Mouse (Mus musculus) brain, embryonic 14.5 days (tissue): ENCODE measurements around the gene Alox5ap. TPM values are rescaled to one million over a fixed set of nuclear protein-coding genes. Genes with fewer than 3 reads are reported as not detected.

Experiments used
- DNase-seq: peaks from one replicate; pipeline ENCODE4 v3.0.0-alpha.2; 2011; ENCODE audit warnings: low read depth
- CTCF ChIP-seq: fragments of 200-500 bp; IDR thresholded peaks from 2 replicates; pipeline ENCODE4 v1.5.1; 2012; ENCODE audit warnings: inconsistent platforms, mild to moderate bottlenecking, moderate library complexity, borderline replicate concordance; ENCODE audit not compliant: insufficient read depth, insufficient read length; ENCODE audit errors: extremely low read depth
- POLR2A ChIP-seq: fragments of 200-500 bp; IDR thresholded peaks from 2 replicates; pipeline ENCODE4 v1.6.1; 2012; ENCODE audit warnings: mild to moderate bottlenecking, inconsistent platforms, borderline replicate concordance; ENCODE audit not compliant: poor library complexity, insufficient read depth, insufficient read length, severe bottlenecking; ENCODE audit errors: extremely low read depth
- polyA plus RNA-seq: library from polyadenylated mRNA; depleted of rRNA; stranded (reverse); fragments of >200 nt; gene quantifications from 2 replicates; pipeline ENCODE4 v1.2.3, GENCODE M21; 2012

Gene Alox5ap
- polyA plus RNA-seq, 1 experiment = 11.4 TPM

DNA sequence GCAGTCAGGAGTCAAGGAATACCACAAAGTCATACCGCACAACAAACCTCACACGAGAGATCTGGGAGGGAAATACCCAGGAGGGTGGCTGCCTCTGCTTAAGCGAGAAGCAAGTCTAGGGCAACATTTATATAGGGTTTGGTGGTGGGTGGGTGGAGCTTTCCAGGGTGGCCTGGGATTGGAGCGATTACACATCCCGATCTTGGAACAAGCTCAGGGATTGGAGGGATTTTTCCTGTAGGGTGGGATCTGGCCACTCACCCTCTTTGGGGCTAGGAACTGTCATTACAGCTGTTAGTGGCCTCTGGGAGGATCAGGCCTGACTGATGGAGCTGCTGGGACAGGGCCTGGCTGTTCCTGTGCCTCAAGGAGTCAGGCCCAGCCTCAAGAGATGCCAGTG, 26.7 kb downstream of the Alox5ap start:
- TF ChIP-seq CTCF (no peak), POLR2A (no peak)
- no peak for DNase-seq

DNA sequence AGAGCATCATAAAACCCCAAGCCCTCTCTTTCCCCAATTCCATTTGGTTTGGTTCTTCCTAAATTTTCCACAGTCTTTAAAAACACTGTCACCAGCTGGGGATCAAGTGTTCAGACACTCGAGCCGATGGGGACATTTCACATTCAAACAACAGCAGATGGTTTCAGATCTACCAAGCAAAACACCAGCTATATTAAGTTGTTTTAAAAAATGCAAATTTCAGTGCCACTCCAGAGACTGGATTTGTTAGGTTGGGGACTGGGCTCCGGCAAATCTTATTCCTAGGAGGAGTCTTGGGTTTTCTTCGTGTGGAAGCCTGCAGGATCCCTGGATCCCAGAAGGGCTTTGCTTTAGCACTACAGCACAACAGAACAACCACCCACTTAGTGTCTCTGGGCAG, 28.5 kb downstream of the Alox5ap start:
- no peak for TF ChIP-seq CTCF
- TF ChIP-seq POLR2A = no peak
- peak; percentile 61 for DNase-seq

DNA sequence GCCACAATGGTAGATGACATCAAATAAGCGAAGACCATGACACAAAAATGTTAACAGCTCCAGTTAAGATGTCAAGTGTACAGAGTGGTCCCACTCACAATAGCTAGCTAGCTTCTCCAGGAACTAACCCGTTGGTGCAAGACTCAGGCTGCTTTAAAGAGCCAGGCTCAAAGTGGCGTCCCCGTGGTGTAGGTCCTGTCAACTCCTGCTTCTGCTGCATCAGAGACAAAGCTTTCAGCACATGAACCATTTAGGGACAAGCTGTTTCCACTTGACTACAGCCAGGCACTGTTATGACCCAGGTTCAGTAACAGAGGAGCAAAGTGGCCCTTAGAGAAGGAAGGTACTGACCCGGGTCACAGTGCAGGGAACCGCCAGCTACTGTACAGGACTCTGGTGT, 32.2 kb downstream of the Alox5ap start:
- DNase-seq = no peak
- no peak for TF ChIP-seq POLR2A
- TF ChIP-seq CTCF = no peak

DNA sequence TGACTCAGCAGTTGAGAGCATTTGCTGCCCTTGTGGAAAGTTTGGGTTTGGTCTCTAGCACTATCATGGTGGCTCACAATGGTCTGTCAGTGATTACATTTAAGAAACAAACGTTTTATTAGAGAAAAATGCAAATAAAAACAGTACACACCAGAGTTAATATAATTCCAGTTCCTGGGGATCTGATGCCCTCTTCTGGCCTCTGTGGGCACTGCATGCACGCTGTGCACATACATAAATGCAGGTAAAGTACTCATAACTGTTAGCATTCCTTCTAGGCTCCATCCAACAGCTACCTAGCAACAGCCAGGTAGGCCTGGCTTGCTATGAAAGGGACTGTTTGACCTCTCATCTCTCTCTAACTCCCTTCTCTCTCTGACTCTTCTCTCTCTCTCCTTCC, 32.9 kb downstream of the Alox5ap start:
- TF ChIP-seq POLR2A (no peak), CTCF (no peak)
- no peak for DNase-seq

DNA sequence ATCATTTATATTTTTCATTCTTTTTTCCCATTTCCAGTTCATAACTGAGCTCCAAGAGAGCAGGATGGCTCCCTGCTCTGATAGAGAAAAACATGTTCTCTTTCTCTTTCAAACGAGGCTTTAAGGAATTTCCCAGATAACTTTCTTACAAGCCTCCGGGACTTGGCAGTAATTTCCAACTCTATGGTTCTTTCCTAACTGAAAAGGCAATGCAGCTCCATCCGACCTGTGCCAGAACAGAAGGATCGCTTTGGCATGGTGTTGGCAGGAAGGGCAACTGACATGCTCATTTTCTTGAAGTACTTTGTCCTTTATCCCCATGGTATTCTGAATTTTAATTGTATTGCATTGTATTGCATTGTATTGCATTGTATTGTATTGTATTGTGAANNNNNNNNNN, 33.7 kb downstream of the Alox5ap start:
- DNase-seq = no peak
- TF ChIP-seq POLR2A = no peak
- no peak for TF ChIP-seq CTCF

DNA sequence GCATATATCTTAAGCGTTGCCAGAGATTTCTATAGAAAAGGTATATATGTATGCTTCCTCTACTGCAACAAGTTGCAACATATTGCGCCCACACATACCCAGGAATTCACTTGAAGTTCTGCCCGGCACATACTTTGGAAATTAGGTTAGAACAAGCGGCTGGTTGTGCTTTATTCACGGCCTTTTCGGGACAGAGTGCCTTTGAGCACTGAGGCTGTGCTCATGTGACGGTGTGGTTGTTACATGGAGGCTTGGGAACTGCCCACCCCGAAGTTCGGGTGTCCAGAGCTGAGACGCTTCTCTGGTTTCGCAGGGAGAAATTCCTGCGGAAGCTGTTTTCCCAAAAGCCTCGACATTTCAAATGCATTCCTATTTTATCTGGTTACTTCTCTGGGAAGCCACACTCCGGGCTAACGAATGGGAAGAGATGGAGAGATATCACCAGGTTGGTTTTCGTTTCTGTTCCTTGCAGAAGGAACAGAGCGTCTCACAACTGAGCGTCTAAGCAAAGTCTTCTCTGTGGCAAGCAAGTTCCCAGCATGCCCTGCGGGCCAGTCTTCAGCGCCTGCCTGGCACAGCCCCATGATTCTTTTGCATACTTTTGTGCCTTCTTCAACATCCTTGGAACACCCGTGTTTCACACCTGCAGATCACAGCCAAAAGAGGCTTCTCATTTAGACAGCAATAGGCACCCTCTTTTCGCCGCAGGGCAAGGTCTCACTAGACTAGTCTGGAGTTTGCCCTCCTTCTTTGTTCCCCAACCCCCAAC, 48.5 kb downstream of the Alox5ap start:
- no peak for DNase-seq
- TF ChIP-seq POLR2A (no peak), CTCF (no peak)

DNA sequence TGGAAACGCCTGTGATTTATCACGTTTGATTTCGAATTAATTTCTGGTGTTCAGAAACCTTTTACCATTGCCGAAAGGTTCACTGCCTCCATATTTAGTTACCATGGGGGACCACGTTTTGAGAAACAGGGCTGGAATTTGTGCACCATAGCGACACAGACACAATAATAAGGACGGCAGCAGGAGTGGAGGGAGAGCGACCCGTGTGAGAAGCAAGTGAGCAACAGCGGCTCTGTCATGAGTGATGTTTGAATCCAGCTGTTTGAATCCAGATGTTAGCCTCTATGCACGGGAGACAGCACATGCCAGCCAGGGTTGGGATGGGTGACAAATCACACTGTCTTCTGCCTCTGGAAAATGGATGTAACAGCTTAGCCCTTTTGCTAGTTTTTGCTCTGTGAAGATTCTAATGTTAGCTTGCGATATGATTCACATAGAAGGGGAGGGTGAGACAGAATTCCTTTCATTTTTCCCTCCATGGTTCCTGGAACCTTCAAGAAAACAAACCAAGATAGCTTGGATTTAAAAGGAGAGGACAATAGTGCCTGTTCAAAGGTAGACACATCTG, 50.0 kb downstream of the Alox5ap start:
- DNase-seq = no peak
- TF ChIP-seq POLR2A (no peak), CTCF (no peak)

DNA sequence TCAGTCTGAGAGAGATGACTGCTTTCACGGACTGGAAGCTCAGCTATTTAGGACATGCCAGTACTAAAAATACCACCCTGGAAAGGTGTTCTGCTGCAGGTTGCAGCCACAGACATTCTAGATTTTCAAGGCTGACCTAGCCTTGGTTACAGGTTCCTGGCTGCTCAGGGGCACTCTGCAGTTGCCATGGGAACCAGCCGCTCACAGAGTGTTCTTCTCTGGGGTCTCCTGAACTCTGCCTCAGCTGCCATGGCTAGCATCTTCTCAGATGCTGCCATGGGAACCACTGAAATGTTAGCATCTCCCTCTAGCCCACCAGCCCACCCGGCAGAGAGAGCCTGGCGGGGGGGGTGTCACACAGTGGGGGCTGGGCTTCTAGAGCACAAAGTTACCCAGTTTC, 52.4 kb downstream of the Alox5ap start:
- peak; percentile 76 for DNase-seq
- no peak for TF ChIP-seq CTCF
- TF ChIP-seq POLR2A = no peak

DNA sequence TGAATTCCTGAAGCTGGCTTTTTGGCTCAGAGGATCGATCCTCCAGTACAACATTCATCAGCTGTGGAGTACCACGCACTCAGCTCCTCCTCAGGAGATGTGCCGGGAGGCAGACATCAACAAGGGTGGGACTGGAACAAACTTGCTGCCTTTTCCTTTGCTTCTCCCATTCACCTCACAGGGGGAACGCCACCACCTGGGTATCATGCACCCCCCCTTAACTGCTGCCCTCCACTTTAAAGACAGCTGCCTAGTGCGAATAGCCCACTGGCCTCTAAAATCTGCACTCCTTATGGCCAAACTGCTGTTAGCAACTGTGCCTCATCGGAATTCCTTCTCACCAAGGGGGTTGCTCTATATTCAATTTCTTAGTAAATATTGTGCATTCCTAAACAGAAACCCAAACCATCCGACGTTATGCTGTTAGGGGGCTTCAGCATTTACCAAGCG, 55.3 kb downstream of the Alox5ap start:
- no peak for DNase-seq
- no peak for TF ChIP-seq CTCF
- no peak for TF ChIP-seq POLR2A

DNA sequence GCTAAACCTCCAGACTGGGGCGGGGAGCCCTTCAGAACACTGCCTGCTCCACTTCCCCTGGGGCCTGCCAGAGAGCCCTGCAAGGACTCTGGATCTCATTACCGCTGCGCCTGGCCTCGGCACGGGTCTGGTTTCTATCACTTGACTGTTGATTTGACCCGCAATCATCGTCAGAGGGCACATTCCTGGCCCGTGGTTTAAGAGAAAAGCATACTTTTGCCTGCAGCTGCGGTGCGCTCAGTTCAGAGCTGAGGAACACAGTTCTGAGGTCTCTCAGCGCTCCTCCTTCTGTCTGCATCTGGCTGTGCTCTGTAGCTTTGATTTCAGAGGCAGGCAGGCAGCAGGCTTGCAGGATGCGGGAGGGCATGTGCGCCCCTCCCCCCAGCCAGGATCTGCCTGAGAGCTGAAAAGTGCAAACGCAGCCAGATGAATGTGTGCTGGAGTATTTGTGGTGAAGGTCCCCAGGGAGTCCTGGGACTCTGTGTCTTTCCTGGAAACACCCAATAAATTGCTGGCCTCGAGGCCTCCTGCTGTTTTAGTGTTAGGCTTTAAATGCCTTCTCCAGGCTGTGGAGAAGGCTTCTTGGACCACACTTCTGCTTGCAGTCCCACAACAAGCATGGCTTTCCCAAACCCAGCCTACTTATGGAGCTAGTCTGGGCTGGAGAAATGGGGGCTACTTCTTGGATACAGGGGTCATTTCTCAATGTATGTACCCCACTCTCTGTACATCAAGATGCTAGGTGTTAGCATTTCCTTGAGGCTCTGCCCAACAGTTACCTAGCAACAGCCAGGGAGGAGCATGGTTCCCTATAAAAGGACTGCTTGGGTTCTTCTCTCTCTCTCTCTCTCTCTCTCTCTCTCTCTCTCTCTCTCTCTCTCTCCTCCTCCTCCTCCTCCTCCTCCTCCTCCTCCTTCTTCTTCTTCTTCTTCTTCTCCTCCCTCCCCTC, 56.2 kb downstream of the Alox5ap start:
- TF ChIP-seq POLR2A (no peak), CTCF (no peak)

More for the DNA sequence above, 56.2 kb downstream of the Alox5ap start:
- DNase-seq = peak; percentile 95
